Mouse (Mus musculus): ENCODE results near the gene Itm2b. TPM values are rescaled to one million over a fixed set of nuclear protein-coding genes. Genes with fewer than 3 reads are reported as not detected.

Gene Itm2b
- polyA plus RNA-seq, 1 experiment from 2014 or later: 885 TPM

- no peaks in the 10 kb centered on the region for H3K4me1 ChIP-seq (ENCODE audit: control insufficient read depth, insufficient read depth, low read length)
- no peak overlapping the region for H3K4me2 ChIP-seq (ENCODE audit: low read depth, low read length)
- H3K9me3 ChIP-seq (replicated peaks; ENCODE audit: control insufficient read depth, low read length): no peaks in the 10 kb centered on the region
- no peak for ATAC-seq (replicated peaks; ENCODE audit: extremely low read depth, insufficient read depth, low FRiP score)
- H3K36me3 ChIP-seq (ENCODE audit: control insufficient read depth, insufficient read depth): no peaks in the 10 kb centered on the region
- H3K9ac ChIP-seq (ENCODE audit: low read length): no peak overlapping the region
- no peak overlapping the region for H3K4me3 ChIP-seq (ENCODE audit: low read length)
- no peaks in the 10 kb centered on the region for H3K27me3 ChIP-seq (ENCODE audit: control insufficient read depth, insufficient read depth, low read length)
- WGBS: 62% methylated on average over 3 of the region's 3 CpGs
- no peak overlapping the region for H3K27ac ChIP-seq (ENCODE audit: low read length)
These were observed 45.5 kb downstream of the Itm2b start for GRCm38 (mm10) chr14:73339615-73340014.

- Histone ChIP-seq H3K9me3 (replicated peaks; ENCODE audit: control insufficient read depth, low read length) (no peaks in the 10 kb centered on the region), H3K36me3 (ENCODE audit: control insufficient read depth, insufficient read depth) (no peaks in the 10 kb centered on the region), H3K27me3 (ENCODE audit: control insufficient read depth, insufficient read depth, low read length) (no peaks in the 10 kb centered on the region), H3K9ac (ENCODE audit: low read length) (no peak overlapping the region), H3K4me3 (ENCODE audit: low read length) (no peak overlapping the region), H3K4me1 (ENCODE audit: control insufficient read depth, insufficient read depth, low read length) (no peaks in the 10 kb centered on the region), H3K4me2 (ENCODE audit: low read depth, low read length) (no peak overlapping the region), H3K27ac (ENCODE audit: low read length) (no peak overlapping the region)
- ATAC-seq (replicated peaks; ENCODE audit: extremely low read depth, insufficient read depth, low FRiP score): no peak
- WGBS: 66% methylated on average over 6 of the region's 6 CpGs
These were observed 48.6 kb downstream of the Itm2b start for GRCm38 (mm10) chr14:73336316-73337080.

GRCm38 (mm10) chr14:73334926-73335805 lies 49.9 kb downstream of the Itm2b start:
- Histone ChIP-seq H3K4me1 (ENCODE audit: control insufficient read depth, insufficient read depth, low read length) (no peaks in the 10 kb centered on the region), H3K4me2 (ENCODE audit: low read depth, low read length) (no peak overlapping the region), H3K36me3 (ENCODE audit: control insufficient read depth, insufficient read depth) (no peaks in the 10 kb centered on the region), H3K27ac (ENCODE audit: low read length) (no peak overlapping the region), H3K27me3 (ENCODE audit: control insufficient read depth, insufficient read depth, low read length) (no peaks in the 10 kb centered on the region), H3K9me3 (replicated peaks; ENCODE audit: control insufficient read depth, low read length) (no peaks in the 10 kb centered on the region), H3K4me3 (ENCODE audit: low read length) (no peak overlapping the region), H3K9ac (ENCODE audit: low read length) (no peak overlapping the region)
- WGBS: 81% methylated on average over 22 of the region's 22 CpGs
- ATAC-seq (replicated peaks; ENCODE audit: extremely low read depth, insufficient read depth, low FRiP score): no peak

- H3K9me3 ChIP-seq (replicated peaks; ENCODE audit: control insufficient read depth, low read length): no peaks in the 10 kb centered on the region
- 82% methylated on average over 3 of the region's 3 CpGs for WGBS
- no peak overlapping the region for H3K9ac ChIP-seq (ENCODE audit: low read length)
- no peak for ATAC-seq (replicated peaks; ENCODE audit: extremely low read depth, insufficient read depth, low FRiP score)
- H3K4me2 ChIP-seq (ENCODE audit: low read depth, low read length): no peak overlapping the region
- H3K4me1 ChIP-seq (ENCODE audit: control insufficient read depth, insufficient read depth, low read length): no peaks in the 10 kb centered on the region
- no peaks in the 10 kb centered on the region for H3K27me3 ChIP-seq (ENCODE audit: control insufficient read depth, insufficient read depth, low read length)
- no peak overlapping the region for H3K4me3 ChIP-seq (ENCODE audit: low read length)
- no peak overlapping the region for H3K27ac ChIP-seq (ENCODE audit: low read length)
- H3K36me3 ChIP-seq (ENCODE audit: control insufficient read depth, insufficient read depth): no peaks in the 10 kb centered on the region
These were observed 51.2 kb downstream of the Itm2b start for GRCm38 (mm10) chr14:73333880-73334279.

- WGBS: 65% methylated on average over 4 of the region's 4 CpGs
These were observed 53.7 kb downstream of the Itm2b start for GRCm38 (mm10) chr14:73331386-73331785.

GRCm38 (mm10) chr14:73329871-73330270 lies 55.2 kb downstream of the Itm2b start:
- H3K36me3 ChIP-seq (ENCODE audit: control insufficient read depth, insufficient read depth): no peaks in the 10 kb centered on the region
- no peak overlapping the region for H3K4me2 ChIP-seq (ENCODE audit: low read depth, low read length)
- H3K4me3 ChIP-seq (ENCODE audit: low read length): no peak overlapping the region
- no peaks in the 10 kb centered on the region for H3K27me3 ChIP-seq (ENCODE audit: control insufficient read depth, insufficient read depth, low read length)
- no peak overlapping the region for H3K27ac ChIP-seq (ENCODE audit: low read length)
- no peak overlapping the region for H3K9ac ChIP-seq (ENCODE audit: low read length)
- WGBS: 73% methylated on average over 2 of the region's 2 CpGs
- ATAC-seq (replicated peaks; ENCODE audit: extremely low read depth, insufficient read depth, low FRiP score): no peak
- H3K9me3 ChIP-seq (replicated peaks; ENCODE audit: control insufficient read depth, low read length): no peaks in the 10 kb centered on the region
- peaks cover 9% of the 10 kb centered on the region for H3K4me1 ChIP-seq (ENCODE audit: control insufficient read depth, insufficient read depth, low read length)

More at GRCm38 (mm10) chr14:73331386-73331785, 53.7 kb downstream of the Itm2b start:
- Histone ChIP-seq H3K9me3 (replicated peaks; ENCODE audit: control insufficient read depth, low read length) (no peaks in the 10 kb centered on the region), H3K27me3 (ENCODE audit: control insufficient read depth, insufficient read depth, low read length) (no peaks in the 10 kb centered on the region), H3K4me2 (ENCODE audit: low read depth, low read length) (no peak overlapping the region), H3K27ac (ENCODE audit: low read length) (no peak overlapping the region), H3K4me1 (ENCODE audit: control insufficient read depth, insufficient read depth, low read length) (peaks cover 9% of the 10 kb centered on the region), H3K36me3 (ENCODE audit: control insufficient read depth, insufficient read depth) (no peaks in the 10 kb centered on the region), H3K9ac (ENCODE audit: low read length) (no peak overlapping the region), H3K4me3 (ENCODE audit: low read length) (no peak overlapping the region)
- ATAC-seq (replicated peaks; ENCODE audit: extremely low read depth, insufficient read depth, low FRiP score): no peak

GRCm38 (mm10) chr14:73326511-73326910 lies 58.6 kb downstream of the Itm2b start:
- no peaks in the 10 kb centered on the region for H3K36me3 ChIP-seq (ENCODE audit: control insufficient read depth, insufficient read depth)
- no peak for ATAC-seq (replicated peaks; ENCODE audit: extremely low read depth, insufficient read depth, low FRiP score)
- H3K4me2 ChIP-seq (ENCODE audit: low read depth, low read length): peak overlapping the region; percentile 75
- peak overlapping the region; percentile 90 for H3K27ac ChIP-seq (ENCODE audit: low read length)
- H3K4me1 ChIP-seq (ENCODE audit: control insufficient read depth, insufficient read depth, low read length): peaks cover 13% of the 10 kb centered on the region
- no peaks in the 10 kb centered on the region for H3K9me3 ChIP-seq (replicated peaks; ENCODE audit: control insufficient read depth, low read length)
- H3K27me3 ChIP-seq (ENCODE audit: control insufficient read depth, insufficient read depth, low read length): no peaks in the 10 kb centered on the region
- H3K9ac ChIP-seq (ENCODE audit: low read length): peak overlapping the region; percentile 80
- 7% methylated on average over 8 of the region's 8 CpGs for WGBS
- peak overlapping the region; percentile 93 for H3K4me3 ChIP-seq (ENCODE audit: low read length)

- 0% methylated on average over 56 of the region's 135 CpGs for WGBS
- H3K4me1 ChIP-seq (ENCODE audit: control insufficient read depth, insufficient read depth, low read length): peaks cover 13% of the 10 kb centered on the region
These were observed 59.4 kb downstream of the Itm2b start, which contains the start of gene Rb1 for GRCm38 (mm10) chr14:73325456-73326381. Gene Rb1 (minus strand): TSS chr14:73325822.

More at GRCm38 (mm10) chr14:73325456-73326381, 59.4 kb downstream of the Itm2b start, which contains the start of gene Rb1:
- H3K9ac ChIP-seq (ENCODE audit: low read length): peak within 1 kb of the TSS; percentile 80
- H3K4me2 ChIP-seq (ENCODE audit: low read depth, low read length): peak within 1 kb of the TSS; percentile 75
- peak within 1 kb of the TSS; percentile 90 for H3K27ac ChIP-seq (ENCODE audit: low read length)
- peak; percentile 91 for ATAC-seq (replicated peaks; ENCODE audit: extremely low read depth, insufficient read depth, low FRiP score)
- no peaks in the 10 kb centered on the region for H3K36me3 ChIP-seq (ENCODE audit: control insufficient read depth, insufficient read depth)
- peak within 1 kb of the TSS; percentile 93 for H3K4me3 ChIP-seq (ENCODE audit: low read length)
- H3K9me3 ChIP-seq (replicated peaks; ENCODE audit: control insufficient read depth, low read length): no peaks in the 10 kb centered on the region
- H3K27me3 ChIP-seq (ENCODE audit: control insufficient read depth, insufficient read depth, low read length): no peaks in the 10 kb centered on the region
